ENCODE assay signal across 8 mouse cellular contexts in the genomic region with DNA sequence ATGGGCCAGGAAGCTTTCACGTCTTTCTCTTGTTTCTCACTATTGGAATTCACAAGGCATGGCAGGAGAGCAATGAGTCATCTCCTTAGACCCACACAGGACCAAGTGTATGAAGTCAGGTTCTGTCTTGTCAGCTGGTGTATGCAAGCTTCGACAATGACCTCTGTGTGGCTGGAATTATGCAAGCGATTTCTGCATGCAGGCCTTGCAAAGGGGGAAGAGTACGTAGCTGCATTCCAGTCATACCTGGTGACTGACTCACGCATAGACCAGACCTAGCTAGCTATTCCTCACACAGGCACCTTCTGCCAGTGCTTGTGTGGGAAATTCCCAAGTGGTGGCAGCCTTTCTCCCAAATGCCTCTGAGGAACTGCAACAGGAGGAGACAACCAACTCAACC. TPM values are rescaled to one million over a fixed set of nuclear protein-coding genes. Genes with fewer than 3 reads are reported as not detected.
DNase-seq lines count a peak whose midpoint lies in the region; ATAC-seq lines count a peak whose summit lies in the region.

No protein-coding gene starts in this region.

- H3K36me3 ChIP-seq in kidney, embryonic 15.5 days, result peaks cover 80% of the 10 kb centered on the region
- H3K36me3 ChIP-seq in hindbrain, embryonic 11.5 days (ENCODE audit: control insufficient read depth, insufficient read depth, low read length), result peaks cover 23% of the 10 kb centered on the region
- peaks cover 96% of the 10 kb centered on the region for H3K36me3 ChIP-seq in forebrain, embryonic 10.5 days (replicated peaks)

- H3K9me3 ChIP-seq in kidney, embryonic 15.5 days (replicated peaks), result peaks cover 12% of the 10 kb centered on the region
- H3K9me3 ChIP-seq in hindbrain, embryonic 11.5 days (ENCODE audit: control insufficient read depth, low read length), result peaks cover 8% of the 10 kb centered on the region; the same call in 1 of the 2 replicates
- H3K9me3 ChIP-seq in forebrain, embryonic 10.5 days, result peaks cover 20% of the 10 kb centered on the region

- peak; percentile 65 to 80 for DNase-seq in urinary bladder, adult 18-20 months (ENCODE audit: low spot score in 2 of 2)
- DNase-seq in urinary bladder, postnatal 10 days (ENCODE audit: low spot score), result no peak
- peak; percentile 95 for DNase-seq in gonadal fat pad, adult 2 months (ENCODE audit: low read depth)
- peak; percentile 33 for DNase-seq in skeletal muscle tissue, adult 2 months (ENCODE audit: low read depth, low spot score)
- no peak for DNase-seq in layer of hippocampus, adult 8-10 months (ENCODE audit: low spot score in 2 of 2)
- DNase-seq in hindbrain, embryonic 11.5 days (ENCODE audit: low spot score), result no peak
- DNase-seq in forebrain, embryonic 10.5 days (ENCODE audit: extremely low spot score, low spot score), result no peak

- ATAC-seq in kidney, embryonic 15.5 days (replicated peaks; ENCODE audit: low FRiP score), result peak; percentile 70
- no peak for ATAC-seq in hindbrain, embryonic 11.5 days (ENCODE audit: low FRiP score)

- no peak overlapping the region for H3K4me3 ChIP-seq in kidney, embryonic 15.5 days (replicated peaks)
- no peak overlapping the region for H3K4me3 ChIP-seq in hindbrain, embryonic 11.5 days (ENCODE audit: low read depth, low read length)
- no peak overlapping the region for H3K4me3 ChIP-seq in forebrain, embryonic 10.5 days

- H3K27ac ChIP-seq in kidney, embryonic 15.5 days, result peak overlapping the region; percentile 59; the same call in 1 of the 2 replicates
- H3K27ac ChIP-seq in hindbrain, embryonic 11.5 days (ENCODE audit: low read depth, low read length), result no peak overlapping the region
- no peak overlapping the region for H3K27ac ChIP-seq in forebrain, embryonic 10.5 days

- H3K27me3 ChIP-seq in kidney, embryonic 15.5 days, result no peaks in the 10 kb centered on the region
- H3K27me3 ChIP-seq in hindbrain, embryonic 11.5 days (ENCODE audit: control insufficient read depth, insufficient read depth, low read length), result no peaks in the 10 kb centered on the region
- H3K27me3 ChIP-seq in forebrain, embryonic 10.5 days (ENCODE audit: poor library complexity, severe bottlenecking), result no peaks in the 10 kb centered on the region

- 52% methylated on average over 5 of the region's 5 CpGs for WGBS in kidney, embryonic 15.5 days
- 60% methylated on average over 5 of the region's 5 CpGs for WGBS in hindbrain, embryonic 11.5 days
- 70% methylated on average over 5 of the region's 5 CpGs for WGBS in forebrain, embryonic 10.5 days

- H3K9ac ChIP-seq in kidney, embryonic 15.5 days, result no peak overlapping the region
- H3K9ac ChIP-seq in hindbrain, embryonic 11.5 days (ENCODE audit: low read depth, low read length), result no peak overlapping the region

- H3K4me2 ChIP-seq in kidney, embryonic 15.5 days, result no peak overlapping the region
- no peak overlapping the region for H3K4me2 ChIP-seq in hindbrain, embryonic 11.5 days (replicated peaks; ENCODE audit: low read depth, low read length)

- H3K4me1 ChIP-seq in kidney, embryonic 15.5 days, result peaks cover 3% of the 10 kb centered on the region; the same call in 1 of the 2 replicates
- H3K4me1 ChIP-seq in hindbrain, embryonic 11.5 days (replicated peaks; ENCODE audit: control insufficient read depth, insufficient read depth, low read length), result no peaks in the 10 kb centered on the region
- H3K4me1 ChIP-seq in forebrain, embryonic 10.5 days, result peaks cover 5% of the 10 kb centered on the region

RNA-seq across cellular contexts. Expression of a gene that starts 8.0 kb away (rescaled TPM):
- polyA plus RNA-seq in gonadal fat pad, adult 2 months (2012; rRNA removed), result 67.1 and 68.1 TPM in 2 replicates
- polyA plus RNA-seq in kidney, embryonic 15.5 days (2015; fragmentation: Nextera tagmentation; extraction: Ambion mirVana), result 111 and 112 TPM in 2 replicates
- 100 to 1,000 TPM; 337 to 371 (median 354) TPM for total RNA-seq in layer of hippocampus, adult 8-10 months (2022)
- 183 and 195 TPM in 2 replicates for polyA plus RNA-seq in hindbrain, embryonic 11.5 days (2014; fragmentation: Nextera tagmentation; extraction: Ambion mirVana)
- 111 and 114 TPM in 2 replicates for polyA plus RNA-seq in forebrain, embryonic 10.5 days (2016; fragmentation: Nextera tagmentation; extraction: Ambion mirVana)

RNA-seq across cellular contexts. Expression of a gene that starts 9.1 kb away (rescaled TPM):
- 4.4 and 4.6 TPM in 2 replicates for polyA plus RNA-seq in gonadal fat pad, adult 2 months (2012; rRNA removed)
- polyA plus RNA-seq in kidney, embryonic 15.5 days (2015; fragmentation: Nextera tagmentation; extraction: Ambion mirVana), result 13.7 and 13.9 TPM in 2 replicates
- total RNA-seq in layer of hippocampus, adult 8-10 months (2022), result 10 to 100 TPM; 24.0 to 27.8 (median 26.7) TPM
- 12.2 and 13.0 TPM in 2 replicates for polyA plus RNA-seq in hindbrain, embryonic 11.5 days (2014; fragmentation: Nextera tagmentation; extraction: Ambion mirVana)
- 19.7 and 20.9 TPM in 2 replicates for polyA plus RNA-seq in forebrain, embryonic 10.5 days (2016; fragmentation: Nextera tagmentation; extraction: Ambion mirVana)

RNA-seq across cellular contexts. Expression of a gene that starts 13.3 kb away (rescaled TPM):
- 0.96 and 0.99 TPM in 2 replicates for polyA plus RNA-seq in gonadal fat pad, adult 2 months (2012; rRNA removed)
- polyA plus RNA-seq in kidney, embryonic 15.5 days (2015; fragmentation: Nextera tagmentation; extraction: Ambion mirVana), result 7.1 and 8.2 TPM in 2 replicates
- 1 to 10 TPM; 3.6 to 4.0 (median 3.7) TPM for total RNA-seq in layer of hippocampus, adult 8-10 months (2022)
- 12.0 and 13.3 TPM in 2 replicates for polyA plus RNA-seq in hindbrain, embryonic 11.5 days (2014; fragmentation: Nextera tagmentation; extraction: Ambion mirVana)
- 8.9 and 9.3 TPM in 2 replicates for polyA plus RNA-seq in forebrain, embryonic 10.5 days (2016; fragmentation: Nextera tagmentation; extraction: Ambion mirVana)

Comparison
In these comparisons a context has a peak if more than half of its experiments do, and no peak if none do; other contexts are left out.
1. DNase-seq: peak in urinary bladder, adult 18-20 months (2 of 2), gonadal fat pad, adult 2 months (single experiment) and skeletal muscle tissue, adult 2 months (single experiment); none in urinary bladder, postnatal 10 days (single experiment), layer of hippocampus, adult 8-10 months (0 of 2), hindbrain, embryonic 11.5 days (single experiment) and forebrain, embryonic 10.5 days (single experiment).